Mouse (Mus musculus): ENCODE results near the gene Il11.

DNA sequence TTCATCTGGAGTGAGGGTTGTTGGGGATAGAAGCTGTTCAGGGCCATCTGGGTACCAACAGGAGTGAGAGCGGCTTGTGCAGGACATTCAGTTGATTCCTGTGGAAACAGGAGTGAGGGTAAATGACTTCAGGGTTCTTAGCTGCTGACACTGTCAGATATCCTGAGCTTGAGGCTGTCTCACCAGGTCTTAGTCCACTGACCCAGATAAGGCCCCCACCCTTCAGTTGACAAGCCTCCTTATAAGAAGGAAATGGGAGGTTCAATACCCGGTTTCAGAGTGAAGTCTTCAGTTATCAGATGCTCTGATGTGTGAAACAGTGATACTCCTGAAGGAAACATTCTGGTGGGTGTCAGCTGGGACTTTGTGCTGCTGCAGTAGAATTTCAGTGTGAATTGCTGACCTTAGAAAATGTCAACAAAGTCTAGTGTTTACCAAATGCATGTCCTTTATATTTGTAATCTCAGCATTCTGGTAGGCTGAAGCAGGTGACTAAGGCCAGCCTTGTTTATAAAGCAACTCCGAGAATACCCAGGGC lies 12.0 kb upstream of the Il11 start:
- TF ChIP-seq CTCF (IDR thresholded peaks at IDR 0.05; ENCODE audit: insufficient read depth, low read depth, low read length) (no peak), POLR2A (IDR thresholded peaks at IDR 0.05; ENCODE audit: insufficient read depth, low read depth, low read length) (no peak)
